Mouse (Mus musculus): ENCODE results near the gene Foxj3. TPM values are rescaled to one million over a fixed set of nuclear protein-coding genes. Genes with fewer than 3 reads are reported as not detected.

Foxj3 gene
- polyA plus RNA-seq, 1 experiment, result 14.9 TPM

DNA sequence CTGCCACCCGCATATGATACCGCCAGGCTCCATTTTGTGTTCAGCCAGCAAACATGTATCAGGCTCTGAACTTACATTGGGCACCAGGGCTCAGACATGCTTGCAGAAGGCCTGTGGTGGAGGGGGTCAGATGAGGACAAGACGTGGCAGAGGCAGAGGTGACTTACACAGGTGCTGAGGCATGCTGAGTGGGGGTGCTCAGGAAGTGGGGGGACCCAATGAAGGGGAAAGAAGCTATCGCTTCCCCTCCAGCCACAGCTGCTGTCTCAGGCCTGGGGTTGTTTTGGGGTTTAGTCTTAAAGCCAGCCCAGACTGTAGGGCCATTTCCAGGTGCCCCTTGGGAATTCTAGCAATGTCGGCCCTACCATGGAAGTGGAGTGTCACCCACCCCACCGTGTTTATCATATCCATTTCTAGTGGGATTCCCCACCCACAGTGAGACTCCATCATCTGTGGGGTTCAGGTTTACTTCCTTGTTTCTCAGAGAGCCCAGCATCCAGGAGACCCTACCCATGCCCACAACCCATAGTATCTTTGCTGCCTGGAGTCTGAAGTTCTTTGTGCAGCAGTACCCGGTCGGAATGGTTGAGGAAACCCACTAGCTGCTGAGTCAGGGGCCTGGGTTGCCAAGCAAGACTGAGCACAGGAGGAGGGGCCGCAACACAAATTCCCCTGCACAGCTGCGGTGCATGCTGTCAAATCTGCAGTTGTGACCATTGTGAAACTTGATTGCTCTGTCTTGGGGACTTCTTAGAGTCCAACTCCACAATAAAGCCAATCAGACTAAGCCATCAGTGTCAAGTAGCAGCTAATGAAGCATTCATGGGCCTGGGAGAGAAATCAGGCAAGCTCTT is 132.8 kb downstream of the Foxj3 start:
- Histone ChIP-seq H3K4me1 (ENCODE audit: control insufficient read depth, insufficient read depth, insufficient read length, low read length) (no peaks in the 10 kb centered on the region), H3K27ac (replicated peaks; ENCODE audit: low read depth, low read length) (no peak overlapping the region), H3K4me3 (ENCODE audit: insufficient read depth, low read depth, low read length) (no peak overlapping the region)

GRCm38 (mm10) chr4:119670210-119670555 is 133.4 kb downstream of the Foxj3 start:
- no peak overlapping the region for H3K27ac ChIP-seq (replicated peaks; ENCODE audit: low read depth, low read length)

DNA sequence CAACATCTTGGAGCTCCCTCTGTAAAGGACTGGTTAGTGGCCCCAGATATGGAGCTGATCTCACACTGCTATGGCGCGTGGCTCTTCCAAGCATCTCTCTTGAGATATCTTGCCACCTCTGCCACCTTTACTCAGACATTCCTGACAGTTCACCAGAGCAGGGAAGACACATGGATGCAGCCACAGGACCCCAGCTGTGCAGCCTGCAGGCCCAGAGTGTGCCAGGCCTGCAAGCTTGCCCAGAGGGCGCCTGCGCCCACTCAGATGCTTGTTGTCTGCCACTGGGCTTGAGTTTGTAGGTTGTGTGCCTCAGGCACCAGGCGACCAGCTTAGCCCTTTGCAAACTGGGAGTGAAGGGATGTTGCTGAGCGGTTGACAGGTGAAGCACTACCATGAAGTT is 133.9 kb downstream of the Foxj3 start:
- no peak overlapping the region for H3K27ac ChIP-seq (replicated peaks; ENCODE audit: low read depth, low read length)
- H3K4me1 ChIP-seq (ENCODE audit: control insufficient read depth, insufficient read depth, insufficient read length, low read length), result no peaks in the 10 kb centered on the region

More at GRCm38 (mm10) chr4:119670210-119670555, 133.4 kb downstream of the Foxj3 start:
- H3K4me3 ChIP-seq (ENCODE audit: insufficient read depth, low read depth, low read length), result no peak overlapping the region
- H3K4me1 ChIP-seq (ENCODE audit: control insufficient read depth, insufficient read depth, insufficient read length, low read length), result no peaks in the 10 kb centered on the region

GRCm38 (mm10) chr4:119671164-119671563 is 134.4 kb downstream of the Foxj3 start:
- H3K4me1 ChIP-seq (ENCODE audit: control insufficient read depth, insufficient read depth, insufficient read length, low read length), result no peaks in the 10 kb centered on the region
- H3K27ac ChIP-seq (replicated peaks; ENCODE audit: low read depth, low read length), result no peak overlapping the region
- H3K4me3 ChIP-seq (ENCODE audit: insufficient read depth, low read depth, low read length), result no peak overlapping the region

More for the DNA sequence above, 133.9 kb downstream of the Foxj3 start:
- H3K4me3 ChIP-seq (ENCODE audit: insufficient read depth, low read depth, low read length), result no peak overlapping the region

DNA sequence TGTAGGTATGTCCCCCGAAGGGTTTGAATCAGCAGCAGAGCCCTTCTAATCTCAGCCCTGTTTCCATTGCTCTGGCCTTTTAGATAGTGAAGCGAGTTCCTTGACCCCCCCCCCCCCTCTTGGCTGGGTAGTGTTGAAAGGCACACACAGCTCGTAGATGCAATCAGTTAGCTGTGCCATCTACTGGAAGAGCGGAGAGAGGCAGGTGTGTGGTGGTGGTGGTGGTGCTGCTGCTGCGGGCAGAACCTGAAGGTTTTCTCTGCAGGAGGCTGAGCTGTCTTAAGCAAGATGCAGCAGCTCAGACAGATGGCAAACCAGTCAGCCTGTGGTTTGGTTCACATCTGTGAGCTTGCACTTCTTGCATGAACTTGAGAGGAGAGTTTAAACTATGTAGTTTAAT is 135.9 kb downstream of the Foxj3 start:
- H3K27ac ChIP-seq (replicated peaks; ENCODE audit: low read depth, low read length), result no peak overlapping the region
- H3K4me1 ChIP-seq (ENCODE audit: control insufficient read depth, insufficient read depth, insufficient read length, low read length), result no peaks in the 10 kb centered on the region
- no peak overlapping the region for H3K4me3 ChIP-seq (ENCODE audit: insufficient read depth, low read depth, low read length)

Other genes starting within 250 kb of the Foxj3 start
- gene Ybx1, start 242.4 kb upstream of the Foxj3 start, polyA plus RNA-seq (2012; ENCODE audit: insufficient read depth, insufficient read length, missing spikeins), result 573 and 1,023 TPM in 2 replicates
- 15.4 and 17.0 TPM in 2 replicates for gene Ppih, start 216.5 kb upstream of the Foxj3 start, polyA plus RNA-seq (2012; ENCODE audit: insufficient read depth, insufficient read length, missing spikeins)
- gene Ccdc30, start 121.5 kb upstream of the Foxj3 start, polyA plus RNA-seq (2012; ENCODE audit: insufficient read depth, insufficient read length, missing spikeins), result 0.87 TPM in 1 of 2 replicates, not detected in the other
- 44.7 and 46.7 TPM in 2 replicates for gene Ppcs, start 114.6 kb upstream of the Foxj3 start, polyA plus RNA-seq (2012; ENCODE audit: insufficient read depth, insufficient read length, missing spikeins)
- 0.99 TPM in 1 of 2 replicates, not detected in the other for gene Zmynd12, start 114.2 kb upstream of the Foxj3 start, polyA plus RNA-seq (2012; ENCODE audit: insufficient read depth, insufficient read length, missing spikeins)
- not detected in 2 replicates for gene Rimkla, start 44.4 kb upstream of the Foxj3 start, polyA plus RNA-seq (2012; ENCODE audit: insufficient read depth, insufficient read length, missing spikeins)
- gene Frg2f1, start 2.5 kb downstream of the Foxj3 start, polyA plus RNA-seq (2012; ENCODE audit: insufficient read depth, insufficient read length, missing spikeins), result 7.4 and 10.9 TPM in 2 replicates
- not detected in 2 replicates for gene Guca2a, start 100.7 kb downstream of the Foxj3 start, polyA plus RNA-seq (2012; ENCODE audit: insufficient read depth, insufficient read length, missing spikeins)
- gene Guca2b, start 122.0 kb downstream of the Foxj3 start, polyA plus RNA-seq (2012; ENCODE audit: insufficient read depth, insufficient read length, missing spikeins), result not detected in 2 replicates
- 2.2 and 6.1 TPM in 2 replicates for gene Hivep3, start 196.8 kb downstream of the Foxj3 start, polyA plus RNA-seq (2012; ENCODE audit: insufficient read depth, insufficient read length, missing spikeins)

Data from brown adipose tissue, adult 24 weeks (tissue).